Mouse (Mus musculus): ENCODE results near the gene Spag9. TPM values are rescaled to one million over a fixed set of nuclear protein-coding genes. Genes with fewer than 3 reads are reported as not detected.

Spag9 gene
- polyA plus RNA-seq, 1 experiment from 2014 or later, result 10.0 TPM

DNA sequence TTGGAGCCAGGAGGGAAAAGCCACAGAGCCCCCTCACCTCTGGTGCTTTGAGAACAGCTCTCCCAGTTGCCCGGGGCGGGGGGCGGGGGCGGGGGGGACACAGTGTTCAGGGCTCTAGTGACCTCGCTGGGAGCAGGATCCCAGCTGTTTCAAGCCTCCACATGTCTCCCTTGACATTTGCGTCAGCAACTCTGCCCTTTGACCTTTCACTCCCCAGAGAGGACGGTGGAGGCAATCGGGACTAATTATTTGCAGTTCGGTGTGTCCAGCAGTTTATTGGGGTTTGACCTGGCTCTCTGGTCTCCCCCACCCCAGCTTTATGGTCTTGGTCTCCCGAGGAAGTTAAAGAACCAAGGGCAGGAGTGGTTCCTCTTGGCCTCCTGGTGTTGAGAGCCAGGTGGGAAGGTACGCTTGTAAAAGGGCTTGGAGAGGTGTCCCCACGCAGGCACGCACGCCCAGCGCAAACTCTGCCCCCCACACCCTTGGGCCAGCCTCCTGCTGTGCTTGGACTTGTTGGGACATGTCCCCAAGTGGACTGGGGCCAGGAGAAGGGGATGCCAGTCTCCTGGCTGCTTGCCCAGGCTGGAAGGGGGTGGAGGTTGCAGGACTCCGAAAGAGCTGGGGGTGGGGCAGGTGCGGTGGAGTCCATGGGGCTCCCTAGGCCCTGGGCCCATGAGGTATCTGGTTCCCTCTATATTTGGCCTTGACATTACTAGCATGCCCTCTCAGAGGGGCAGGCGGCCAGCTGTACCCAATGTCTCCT is 138.4 kb downstream of the Spag9 start:
- no peak overlapping the region for H3K27ac ChIP-seq
- DNase-seq (no peak), ATAC-seq (ENCODE audit: low read depth) (peak; percentile 19; the same call in 1 of the 2 replicates)
- no peaks in the 10 kb centered on the region for H3K9me3 ChIP-seq (replicated peaks)
- H3K4me3 ChIP-seq (replicated peaks), result no peak overlapping the region
- peaks cover 38% of the 10 kb centered on the region for H3K4me1 ChIP-seq (replicated peaks)
- 54% methylated on average over 18 of the region's 18 CpGs for WGBS (ENCODE audit: insufficient replicate concordance)
- no peaks in the 10 kb centered on the region for H3K27me3 ChIP-seq
- H3K4me2 ChIP-seq, result no peak overlapping the region; the same call in 1 of the 2 replicates
- H3K36me3 ChIP-seq, result no peaks in the 10 kb centered on the region
- H3K9ac ChIP-seq, result 0 out of 2 replicates have a peak overlapping the region, but pooled peaks have one; percentile 26

DNA sequence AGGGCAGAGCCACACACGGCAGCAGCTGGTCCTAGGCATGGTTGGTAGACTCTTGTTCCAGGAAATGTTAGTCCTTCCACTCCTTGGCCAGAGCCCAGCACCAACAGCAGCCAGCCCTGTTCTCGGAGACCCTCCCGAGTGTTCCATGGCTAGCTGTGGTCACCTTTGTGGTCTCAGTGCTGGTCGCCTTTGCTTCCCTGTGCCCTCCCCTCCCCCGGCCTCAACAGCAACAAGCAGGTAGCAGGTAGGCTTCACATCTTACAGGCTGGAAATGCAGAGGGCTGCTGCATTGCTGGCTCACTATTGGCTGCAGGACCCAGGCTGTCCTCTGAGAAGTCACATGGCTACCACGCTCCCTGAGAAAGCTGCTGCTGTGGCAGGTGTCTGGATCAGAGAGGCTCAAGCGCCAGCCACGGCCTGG is 139.7 kb downstream of the Spag9 start:
- Histone ChIP-seq H3K9ac (no peak overlapping the region), H3K9me3 (replicated peaks) (no peaks in the 10 kb centered on the region), H3K4me1 (replicated peaks) (peaks cover 35% of the 10 kb centered on the region), H3K27me3 (no peaks in the 10 kb centered on the region), H3K27ac (no peak overlapping the region), H3K4me3 (replicated peaks) (no peak overlapping the region), H3K4me2 (no peak overlapping the region), H3K36me3 (no peaks in the 10 kb centered on the region)
- WGBS (ENCODE audit: insufficient replicate concordance), result 58% methylated on average over 8 of the region's 8 CpGs
- DNase-seq (no peak), ATAC-seq (ENCODE audit: low read depth) (no peak)

DNA sequence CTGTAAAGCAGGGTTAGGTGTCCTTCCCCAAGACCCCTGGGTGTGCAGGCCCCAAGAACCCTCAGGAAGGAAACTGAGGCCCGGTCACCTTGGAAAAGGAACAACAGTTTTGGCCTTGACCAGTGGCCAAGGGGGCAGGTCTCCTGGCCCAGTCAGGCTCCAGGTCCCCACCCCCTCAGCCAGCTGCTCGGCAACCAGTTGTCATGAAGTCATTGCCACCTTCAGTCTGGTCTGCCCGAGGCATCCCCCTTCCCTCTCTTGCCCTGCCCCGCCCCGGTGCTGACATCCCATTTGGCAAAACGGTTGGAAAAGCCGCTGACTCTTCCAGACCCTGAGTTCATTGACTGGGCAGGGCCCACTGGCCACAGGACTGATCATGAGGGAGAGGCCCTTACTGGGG is 140.8 kb downstream of the Spag9 start:
- Histone ChIP-seq H3K36me3 (no peaks in the 10 kb centered on the region), H3K9ac (no peak overlapping the region), H3K9me3 (replicated peaks) (no peaks in the 10 kb centered on the region), H3K4me2 (no peak overlapping the region), H3K4me1 (replicated peaks) (peaks cover 35% of the 10 kb centered on the region), H3K4me3 (replicated peaks) (no peak overlapping the region), H3K27ac (no peak overlapping the region), H3K27me3 (no peaks in the 10 kb centered on the region)
- no peak for DNase-seq
- 62% methylated on average over 7 of the region's 7 CpGs for WGBS (ENCODE audit: insufficient replicate concordance)
- ATAC-seq (ENCODE audit: low read depth), result no peak

DNA sequence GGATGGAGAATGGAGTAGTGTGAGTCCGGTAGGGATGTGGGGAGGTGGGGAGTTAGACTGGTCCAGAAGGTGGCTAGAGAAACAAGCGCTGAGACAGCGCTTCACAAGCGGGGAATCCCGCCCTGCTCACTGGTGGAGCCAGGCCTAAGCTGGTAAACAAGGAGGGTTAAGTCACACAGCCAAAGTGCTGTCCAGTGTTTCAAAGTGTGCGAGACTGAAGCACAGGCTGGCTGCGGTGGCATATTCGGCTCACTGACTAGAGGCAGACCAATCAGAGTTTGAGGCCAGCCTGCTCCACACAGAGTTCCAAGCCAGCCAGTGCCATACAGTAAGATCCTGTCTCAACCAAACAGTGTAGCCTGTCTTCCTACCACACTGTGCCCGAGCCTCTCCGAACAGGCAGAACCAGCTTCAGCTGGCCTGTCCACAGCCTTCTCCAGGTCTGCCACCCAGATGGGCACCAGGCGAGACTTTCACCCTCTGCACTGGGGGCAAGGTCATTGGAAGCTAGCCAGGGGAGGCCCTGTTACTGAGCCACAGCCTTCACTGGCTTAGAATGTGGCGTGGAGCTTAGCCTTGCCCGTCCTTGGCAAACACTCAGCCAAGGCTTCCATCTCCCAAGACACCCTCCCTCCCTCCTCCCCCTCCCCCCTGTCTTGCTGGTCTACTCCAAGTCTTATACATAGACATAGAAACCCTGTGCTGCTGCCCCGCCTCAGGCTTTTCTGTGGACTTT is 141.6 kb downstream of the Spag9 start:
- Histone ChIP-seq H3K4me1 (replicated peaks) (peaks cover 35% of the 10 kb centered on the region), H3K9me3 (replicated peaks) (no peaks in the 10 kb centered on the region), H3K36me3 (no peaks in the 10 kb centered on the region), H3K9ac (no peak overlapping the region), H3K4me2 (no peak overlapping the region), H3K4me3 (replicated peaks) (no peak overlapping the region), H3K27me3 (no peaks in the 10 kb centered on the region), H3K27ac (no peak overlapping the region)
- ATAC-seq (ENCODE audit: low read depth) (0 out of 2 replicates have a peak, but pooled peaks have one; percentile 7), DNase-seq (no peak)
- WGBS (ENCODE audit: insufficient replicate concordance), result 74% methylated on average over 14 of the region's 14 CpGs

DNA sequence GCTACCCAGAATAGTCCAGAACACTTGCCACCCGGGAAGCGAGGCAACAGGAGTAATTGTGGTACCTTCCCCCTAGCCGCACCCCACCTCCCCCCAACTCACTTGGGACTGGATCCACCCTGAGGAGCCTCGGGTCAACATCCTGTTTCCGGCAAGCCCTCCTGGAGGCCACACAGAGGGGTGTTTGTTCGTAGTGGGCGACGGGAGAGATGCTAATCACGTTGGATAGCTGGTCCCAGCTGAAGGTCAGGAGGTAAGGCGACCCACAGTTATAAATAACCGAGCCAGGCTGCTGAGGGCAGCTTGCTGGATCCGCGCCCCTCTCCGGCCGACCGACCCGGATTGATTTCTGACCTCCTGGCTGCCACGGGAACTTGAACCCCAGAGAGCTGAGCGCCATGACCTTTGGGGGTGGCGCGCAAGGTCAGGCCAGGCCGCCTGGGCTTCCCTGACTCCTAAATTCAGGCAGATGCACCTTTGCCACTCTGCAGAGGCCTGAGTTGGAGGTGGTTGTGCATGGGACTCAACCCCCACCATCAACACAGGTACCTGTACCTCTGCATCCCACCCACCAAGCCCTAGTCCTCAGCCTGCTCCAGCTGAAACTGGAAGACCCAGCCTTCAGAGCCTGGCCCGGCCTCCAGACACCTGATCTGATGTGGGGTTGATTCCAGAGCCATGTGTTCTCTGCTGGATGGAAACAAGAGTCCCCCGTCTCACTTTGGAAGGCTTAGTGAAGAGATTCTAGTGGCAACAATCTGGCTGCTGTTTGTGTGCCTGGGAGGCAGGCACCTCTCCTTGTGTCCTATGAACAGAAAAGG is 142.7 kb downstream of the Spag9 start:
- no peak overlapping the region for H3K4me2 ChIP-seq
- H3K9ac ChIP-seq, result no peak overlapping the region
- WGBS (ENCODE audit: insufficient replicate concordance), result 56% methylated on average over 24 of the region's 24 CpGs
- ATAC-seq (ENCODE audit: low read depth) (no peak), DNase-seq (no peak)
- H3K4me1 ChIP-seq (replicated peaks), result peaks cover 32% of the 10 kb centered on the region
- no peaks in the 10 kb centered on the region for H3K36me3 ChIP-seq
- H3K4me3 ChIP-seq (replicated peaks), result no peak overlapping the region
- no peak overlapping the region for H3K27ac ChIP-seq
- H3K9me3 ChIP-seq (replicated peaks), result no peaks in the 10 kb centered on the region
- 0 out of 2 replicates have a peak, but pooled peaks cover 3% of the 10 kb centered on the region for H3K27me3 ChIP-seq

DNA sequence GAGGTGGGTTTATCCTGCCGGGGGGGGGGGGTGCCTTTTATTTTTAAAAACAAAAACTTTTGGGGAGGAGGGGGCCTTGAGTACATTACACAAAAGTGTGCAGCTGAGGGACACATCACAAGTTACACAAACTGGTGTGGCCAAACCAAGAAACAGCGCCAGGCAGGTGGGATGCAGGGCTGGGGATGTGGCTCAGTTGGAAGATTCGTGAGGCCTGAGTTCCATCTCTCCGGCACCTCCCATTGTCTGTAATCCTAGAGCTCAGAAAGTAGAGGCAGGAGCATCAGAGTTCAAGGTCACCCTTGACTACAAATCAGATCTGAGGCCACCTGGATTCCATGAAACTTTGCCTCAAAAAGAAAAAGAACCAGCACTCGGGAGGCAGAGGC is 143.3 kb downstream of the Spag9 start:
- Histone ChIP-seq H3K4me1 (replicated peaks) (peaks cover 26% of the 10 kb centered on the region), H3K4me2 (no peak overlapping the region), H3K4me3 (replicated peaks) (no peak overlapping the region), H3K27ac (no peak overlapping the region), H3K9me3 (replicated peaks) (no peaks in the 10 kb centered on the region), H3K27me3 (0 out of 2 replicates have a peak, but pooled peaks cover 3% of the 10 kb centered on the region), H3K9ac (no peak overlapping the region), H3K36me3 (no peaks in the 10 kb centered on the region)
- ATAC-seq (ENCODE audit: low read depth), result no peak
- no peak for DNase-seq
- WGBS (ENCODE audit: insufficient replicate concordance), result 67% methylated on average over 5 of the region's 5 CpGs

DNA sequence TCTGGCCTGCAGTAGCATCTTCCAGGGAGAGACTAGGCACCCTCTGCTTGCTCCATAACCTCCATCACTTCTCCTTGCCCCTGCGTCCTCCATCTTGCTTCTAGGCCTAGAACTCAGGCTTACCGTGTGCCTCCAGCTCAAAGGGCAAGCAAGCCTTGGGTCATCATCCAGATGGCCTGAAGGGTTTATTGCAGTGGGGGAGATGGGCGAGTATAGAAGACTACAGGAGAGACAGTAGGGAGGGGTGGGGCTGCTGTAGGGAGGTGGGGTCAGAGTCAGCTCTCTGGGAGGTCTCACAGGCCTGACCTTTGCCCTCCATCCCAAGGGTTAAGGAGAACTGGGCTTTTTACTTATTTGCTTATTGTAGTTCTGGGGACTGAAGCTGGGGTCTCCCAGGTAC is 144.6 kb downstream of the Spag9 start:
- no peak overlapping the region for H3K9ac ChIP-seq
- no peaks in the 10 kb centered on the region for H3K9me3 ChIP-seq (replicated peaks)
- H3K4me3 ChIP-seq (replicated peaks), result no peak overlapping the region
- H3K4me2 ChIP-seq, result no peak overlapping the region
- DNase-seq (no peak), ATAC-seq (ENCODE audit: low read depth) (no peak)
- H3K36me3 ChIP-seq, result no peaks in the 10 kb centered on the region
- peaks cover 7% of the 10 kb centered on the region; the same call in 1 of the 2 replicates for H3K27me3 ChIP-seq
- WGBS (ENCODE audit: insufficient replicate concordance), result 64% methylated on average over 3 of the region's 3 CpGs
- peaks cover 22% of the 10 kb centered on the region for H3K4me1 ChIP-seq (replicated peaks)
- H3K27ac ChIP-seq, result no peak overlapping the region

DNA sequence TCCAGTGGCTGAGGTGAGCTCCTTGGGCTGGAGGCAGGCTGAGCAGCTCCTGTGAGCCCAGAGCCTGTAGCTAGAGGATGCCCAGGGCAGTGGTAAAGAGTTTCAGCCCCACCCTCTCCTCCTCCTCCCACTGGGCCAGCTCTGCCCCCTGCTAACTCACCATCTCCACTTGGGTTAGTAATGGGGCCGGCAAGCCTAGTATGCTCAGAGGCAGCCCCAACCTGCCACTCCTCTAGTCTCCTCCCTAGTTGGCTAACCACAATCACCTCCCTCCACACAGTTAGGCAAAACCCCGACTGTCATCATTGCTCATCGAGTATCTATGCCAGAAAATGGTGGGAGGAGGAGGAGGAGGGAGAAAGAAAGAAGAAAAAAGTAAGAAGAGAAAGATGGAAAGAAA is 145.7 kb downstream of the Spag9 start:
- H3K4me2 ChIP-seq, result no peak overlapping the region
- H3K27ac ChIP-seq, result no peak overlapping the region
- no peak overlapping the region for H3K4me3 ChIP-seq (replicated peaks)
- peaks cover 22% of the 10 kb centered on the region for H3K4me1 ChIP-seq (replicated peaks)
- no peak for DNase-seq
- no peak overlapping the region for H3K9ac ChIP-seq
- WGBS (ENCODE audit: insufficient replicate concordance), result 19% methylated on average over 3 of the region's 3 CpGs
- peaks cover 14% of the 10 kb centered on the region; the same call in 1 of the 2 replicates for H3K27me3 ChIP-seq
- no peaks in the 10 kb centered on the region for H3K36me3 ChIP-seq
- no peaks in the 10 kb centered on the region for H3K9me3 ChIP-seq (replicated peaks)
- no peak for ATAC-seq (ENCODE audit: low read depth)

DNA sequence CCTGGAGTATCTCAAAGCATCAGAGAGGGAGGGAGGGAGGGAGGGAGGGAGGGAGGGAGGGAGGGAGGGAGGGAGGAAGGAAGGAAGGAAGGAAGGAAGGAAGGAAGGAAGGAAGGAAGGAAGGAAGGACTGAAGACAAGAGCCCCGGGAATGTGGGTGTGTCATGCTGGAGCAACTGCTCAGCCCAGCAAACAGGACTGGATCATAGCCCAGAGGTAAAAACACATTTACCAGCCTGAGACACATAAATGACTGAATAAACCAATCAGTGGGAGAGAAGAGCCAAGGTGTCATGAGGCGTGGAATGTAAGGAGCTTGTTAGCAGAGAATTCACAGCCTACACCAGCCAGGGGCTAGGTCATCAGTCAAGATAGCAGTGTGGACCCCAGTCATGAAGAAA is 147.4 kb downstream of the Spag9 start:
- 52% methylated on average over 2 of the region's 2 CpGs for WGBS (ENCODE audit: insufficient replicate concordance)
- Histone ChIP-seq H3K27ac (no peak overlapping the region), H3K9ac (no peak overlapping the region), H3K9me3 (replicated peaks) (no peaks in the 10 kb centered on the region), H3K4me1 (replicated peaks) (peaks cover 10% of the 10 kb centered on the region), H3K4me3 (replicated peaks) (no peak overlapping the region), H3K36me3 (no peaks in the 10 kb centered on the region), H3K4me2 (no peak overlapping the region), H3K27me3 (peaks cover 32% of the 10 kb centered on the region)
- DNase-seq, result no peak
- ATAC-seq (ENCODE audit: low read depth), result no peak

DNA sequence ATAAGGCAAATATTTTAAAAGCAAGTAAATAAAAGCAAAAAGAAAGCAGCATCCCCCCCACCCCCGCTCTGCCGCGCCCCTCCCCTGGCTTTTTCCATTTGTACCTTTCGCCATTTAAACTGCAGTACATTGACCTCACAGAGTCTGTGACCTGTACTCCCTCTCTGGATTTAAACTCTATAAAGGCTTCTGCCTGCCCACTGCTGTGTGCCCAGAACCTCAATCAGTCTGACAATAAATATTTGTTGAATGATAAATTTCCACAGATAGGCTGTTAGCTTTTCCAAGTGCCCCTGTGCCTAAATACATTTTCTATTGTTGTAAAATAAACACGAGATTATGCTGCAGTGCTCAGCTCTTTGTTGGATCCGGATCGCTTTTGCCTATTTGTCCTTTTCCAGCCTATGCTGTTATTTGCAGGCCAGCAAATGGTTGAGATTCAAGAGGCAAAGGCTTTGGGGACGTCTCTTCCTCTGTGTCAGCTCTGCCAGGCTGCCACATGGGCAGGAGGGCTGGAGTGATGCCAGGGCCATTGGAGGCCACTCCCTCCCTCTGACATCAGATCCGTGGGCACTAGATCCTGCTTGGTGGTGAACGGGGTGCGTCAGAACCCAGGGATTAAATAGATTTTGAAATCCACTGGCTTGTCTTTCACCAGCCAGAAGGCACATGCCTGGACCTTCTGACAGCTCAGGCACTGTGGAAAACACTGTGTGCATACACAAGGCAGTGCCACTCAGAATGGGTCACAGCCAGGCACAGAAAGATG is 149.1 kb downstream of the Spag9 start:
- Histone ChIP-seq H3K27me3 (peaks cover 48% of the 10 kb centered on the region), H3K27ac (no peak overlapping the region), H3K4me3 (replicated peaks) (no peak overlapping the region), H3K36me3 (no peaks in the 10 kb centered on the region), H3K4me2 (no peak overlapping the region), H3K9me3 (replicated peaks) (no peaks in the 10 kb centered on the region), H3K4me1 (replicated peaks) (peaks cover 16% of the 10 kb centered on the region), H3K9ac (no peak overlapping the region)
- no peak for ATAC-seq (ENCODE audit: low read depth)
- DNase-seq, result no peak
- 66% methylated on average over 11 of the region's 11 CpGs for WGBS (ENCODE audit: insufficient replicate concordance)

Data from liver, embryonic 13.5 days (tissue).